Mouse (Mus musculus) retina, postnatal 7 days (tissue): ENCODE measurements at regions not wholly inside any gene's neighbourhood (a gene's known extent, or its start where the extent isn't known, plus 50 kb on each side); places are given as distances from the start of the nearest gene placed in this dataset.

Experiments used
- DNase-seq: peaks from one replicate; pipeline ENCODE4 v3.0.0-alpha.2; 2012; ENCODE audit warnings: low read depth, low spot score

- DNase-seq = no peak
Observed at GRCm38 (mm10) chr7:124455659-124456058, 473.0 kb downstream of the Hs3st4 start.

GRCm38 (mm10) chr7:124487326-124487725 lies 504.7 kb downstream of the Hs3st4 start:
- DNase-seq = no peak

- DNase-seq = no peak
Observed at GRCm38 (mm10) chr7:124491109-124491793, 508.6 kb downstream of the Hs3st4 start.

GRCm38 (mm10) chr7:124491851-124492390 lies 509.3 kb downstream of the Hs3st4 start:
- DNase-seq = no peak

GRCm38 (mm10) chr7:124500636-124501035 lies 518.0 kb downstream of the Hs3st4 start:
- no peak for DNase-seq

- no peak for DNase-seq
Observed at GRCm38 (mm10) chr7:124502760-124503159, 520.1 kb downstream of the Hs3st4 start.

- no peak for DNase-seq
Observed at GRCm38 (mm10) chr7:124549038-124549437, 566.4 kb downstream of the Hs3st4 start.

- DNase-seq = no peak
Observed at GRCm38 (mm10) chr7:124557213-124557612, 574.5 kb downstream of the Hs3st4 start.

- DNase-seq = no peak
Observed at GRCm38 (mm10) chr7:124570804-124571203, 588.1 kb downstream of the Hs3st4 start.

- no peak for DNase-seq
Observed at GRCm38 (mm10) chr7:124573666-124574065, 591.0 kb downstream of the Hs3st4 start.

- DNase-seq = no peak
Observed at GRCm38 (mm10) chr7:124581342-124581741, 598.7 kb downstream of the Hs3st4 start.

GRCm38 (mm10) chr7:124585296-124585695 lies 602.6 kb downstream of the Hs3st4 start:
- DNase-seq = no peak

GRCm38 (mm10) chr7:124591369-124591768 lies 608.7 kb downstream of the Hs3st4 start:
- DNase-seq = no peak

- DNase-seq = no peak
Observed at GRCm38 (mm10) chr7:124593462-124593861, 610.8 kb downstream of the Hs3st4 start.

- DNase-seq = no peak
Observed at GRCm38 (mm10) chr7:124600767-124601166, 618.1 kb downstream of the Hs3st4 start.

- DNase-seq = no peak
Observed at GRCm38 (mm10) chr7:124604581-124604980, 621.9 kb downstream of the Hs3st4 start.

GRCm38 (mm10) chr7:124605978-124606377 lies 623.3 kb downstream of the Hs3st4 start:
- no peak for DNase-seq

- DNase-seq = no peak
Observed at GRCm38 (mm10) chr7:124607061-124607460, 624.4 kb downstream of the Hs3st4 start.

GRCm38 (mm10) chr7:124610437-124610836 lies 627.8 kb downstream of the Hs3st4 start:
- DNase-seq = no peak

- no peak for DNase-seq
Observed at GRCm38 (mm10) chr7:124647131-124647530, 664.5 kb downstream of the Hs3st4 start.

- no peak for DNase-seq
Observed at GRCm38 (mm10) chr7:124667180-124667968, 684.7 kb downstream of the Hs3st4 start.

GRCm38 (mm10) chr7:124668058-124668457 lies 685.4 kb downstream of the Hs3st4 start:
- DNase-seq = no peak

- no peak for DNase-seq
Observed at GRCm38 (mm10) chr7:124670477-124670876, 687.8 kb downstream of the Hs3st4 start.
